Mouse (Mus musculus): ENCODE measurements around the gene Srd5a1. TPM values are rescaled to one million over a fixed set of nuclear protein-coding genes. Genes with fewer than 3 reads are reported as not detected.

The Srd5a1 gene
- polyA plus RNA-seq, 1 experiment from 2014 or later, result 32.3 TPM

DNA sequence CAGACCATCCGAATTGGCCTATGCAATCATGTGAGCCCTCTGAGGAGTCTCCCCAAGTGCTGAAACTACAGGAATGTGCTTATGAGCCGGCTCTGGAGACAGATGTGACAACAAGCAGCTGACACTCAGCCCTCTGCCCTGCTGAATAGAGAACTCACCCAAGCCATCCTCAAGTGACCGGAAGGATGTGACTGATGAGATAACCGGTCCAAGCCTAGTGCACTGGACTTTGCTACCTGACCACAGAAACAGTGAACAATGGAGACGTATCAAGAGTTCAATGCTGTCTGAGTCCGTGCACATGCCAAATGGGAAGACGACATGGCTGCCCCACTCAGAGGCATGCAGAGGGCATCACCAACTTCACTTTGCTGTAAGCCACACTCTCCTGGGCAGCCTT is 82.7 kb downstream of the Srd5a1 start:
- no peak for ATAC-seq
- Histone ChIP-seq H3K9me3 (replicated peaks; ENCODE audit: control insufficient read depth, low read length, poor library complexity, severe bottlenecking) (no peaks in the 10 kb centered on the region), H3K27me3 (ENCODE audit: control insufficient read depth, insufficient read depth, low read depth, low read length) (no peaks in the 10 kb centered on the region), H3K9ac (ENCODE audit: low read depth, low read length) (no peak overlapping the region), H3K4me3 (ENCODE audit: low read depth, low read length) (no peak overlapping the region), H3K36me3 (ENCODE audit: control insufficient read depth, insufficient read depth, low read length) (no peaks in the 10 kb centered on the region), H3K4me2 (ENCODE audit: low read length) (no peak overlapping the region), H3K27ac (ENCODE audit: low read length) (no peak overlapping the region), H3K4me1 (ENCODE audit: control insufficient read depth, insufficient read depth, low read length) (peaks cover 57% of the 10 kb centered on the region)
- whole genome bisulfite sequencing, result 81% methylated on average over 7 of the region's 7 CpGs

DNA sequence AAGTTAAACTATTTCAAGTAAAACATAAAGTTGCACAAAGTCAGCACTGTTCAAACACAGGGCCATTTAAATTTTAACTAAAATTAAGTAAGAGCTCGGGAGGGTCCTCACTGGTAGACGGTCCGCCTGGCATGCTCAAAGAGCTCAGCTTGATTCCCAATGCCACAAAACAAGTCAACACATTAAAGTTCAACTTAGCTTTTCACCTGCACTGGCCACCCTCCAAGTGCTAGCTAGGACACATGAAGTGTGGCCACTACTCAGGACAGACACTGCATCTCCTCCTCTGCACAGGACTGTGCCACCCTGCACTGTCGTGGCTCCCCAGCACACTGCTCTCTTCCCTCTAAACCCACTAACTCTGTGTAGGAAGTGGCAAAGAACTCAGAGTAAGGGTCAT is 85.4 kb downstream of the Srd5a1 start:
- no peak for ATAC-seq
- Histone ChIP-seq H3K27ac (ENCODE audit: low read length) (no peak overlapping the region), H3K9me3 (replicated peaks; ENCODE audit: control insufficient read depth, low read length, poor library complexity, severe bottlenecking) (no peaks in the 10 kb centered on the region), H3K4me3 (ENCODE audit: low read depth, low read length) (no peak overlapping the region), H3K36me3 (ENCODE audit: control insufficient read depth, insufficient read depth, low read length) (no peaks in the 10 kb centered on the region), H3K27me3 (ENCODE audit: control insufficient read depth, insufficient read depth, low read depth, low read length) (no peaks in the 10 kb centered on the region), H3K9ac (ENCODE audit: low read depth, low read length) (no peak overlapping the region), H3K4me2 (ENCODE audit: low read length) (no peak overlapping the region), H3K4me1 (ENCODE audit: control insufficient read depth, insufficient read depth, low read length) (peaks cover 51% of the 10 kb centered on the region)
- WGBS, result 59% methylated on average over 4 of the region's 4 CpGs

DNA sequence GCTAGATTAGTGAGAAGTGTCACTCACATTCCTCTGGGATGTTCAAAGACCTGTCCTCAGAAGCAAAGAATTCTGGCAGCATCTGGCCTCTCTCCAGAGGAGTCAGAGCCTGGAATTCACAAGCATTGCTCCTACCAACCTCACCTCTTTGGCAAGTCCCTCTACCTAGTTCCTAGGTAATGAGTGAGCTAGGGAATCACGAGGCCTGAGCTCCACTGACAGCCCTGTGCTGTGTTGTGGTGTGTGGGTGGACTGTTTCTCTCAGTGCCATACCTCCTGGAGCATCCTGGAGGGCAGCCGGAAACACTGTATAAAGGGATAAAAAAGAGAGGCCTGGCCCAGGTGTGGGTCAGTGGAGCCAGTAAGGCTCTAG is 87.1 kb downstream of the Srd5a1 start:
- Histone ChIP-seq H3K4me3 (ENCODE audit: low read depth, low read length) (no peak overlapping the region), H3K4me1 (ENCODE audit: control insufficient read depth, insufficient read depth, low read length) (peaks cover 48% of the 10 kb centered on the region), H3K27me3 (ENCODE audit: control insufficient read depth, insufficient read depth, low read depth, low read length) (no peaks in the 10 kb centered on the region), H3K9me3 (replicated peaks; ENCODE audit: control insufficient read depth, low read length, poor library complexity, severe bottlenecking) (no peaks in the 10 kb centered on the region), H3K9ac (ENCODE audit: low read depth, low read length) (no peak overlapping the region; the same call in 1 of the 2 replicates), H3K27ac (ENCODE audit: low read length) (no peak overlapping the region), H3K4me2 (ENCODE audit: low read length) (no peak overlapping the region), H3K36me3 (ENCODE audit: control insufficient read depth, insufficient read depth, low read length) (no peaks in the 10 kb centered on the region)
- WGBS, result 82% methylated on average over 2 of the region's 2 CpGs
- no peak for ATAC-seq

Other genes with a start within 250 kb of the Srd5a1 start
- 67.9 and 70.2 TPM in 2 replicates for gene Nsun2, start 77.7 kb downstream of the Srd5a1 start, polyA plus RNA-seq (2015; fragmentation: Nextera tagmentation; extraction: Ambion mirVana)
- 5.4 and 6.3 TPM in 2 replicates for gene Tent4a, start 76.8 kb downstream of the Srd5a1 start, polyA plus RNA-seq (2015; fragmentation: Nextera tagmentation; extraction: Ambion mirVana)
- 21.3 and 22.8 TPM in 2 replicates for gene Ube2ql1, start 128.4 kb upstream of the Srd5a1 start, polyA plus RNA-seq (2015; fragmentation: Nextera tagmentation; extraction: Ambion mirVana)
- gene Med10, start 191.0 kb upstream of the Srd5a1 start, polyA plus RNA-seq (2015; fragmentation: Nextera tagmentation; extraction: Ambion mirVana), result 134 and 139 TPM in 2 replicates